Mouse (Mus musculus) heart, adult 2 months (tissue): ENCODE measurements at regions not wholly inside any gene's neighbourhood (a gene's known extent, or its start where the extent isn't known, plus 50 kb on each side); places are given as distances from the start of the nearest gene placed in this dataset.

Source experiments
- DNase-seq, 2 experiments: peaks; one replicate each; pipeline ENCODE4 v3.0.0; 2021
- H3K27ac ChIP-seq: fragments of 200-600 bp; 2 replicates; pipeline ENCODE4 v1.8.1; 2022
- H3K27me3 ChIP-seq: fragments of 200-500 bp; 2 replicates; pipeline ENCODE4 v1.6.1; 2012; ENCODE audit warnings: mild to moderate bottlenecking, low read length, inconsistent platforms, mixed read lengths; ENCODE audit not compliant: control insufficient read depth, insufficient read depth
- H3K36me3 ChIP-seq: fragments of 200-500 bp; 2 replicates; pipeline ENCODE4 v1.6.1; 2012; ENCODE audit warnings: low read length, inconsistent platforms; ENCODE audit not compliant: control insufficient read depth, insufficient read depth
- H3K4me1 ChIP-seq: fragments of 200-500 bp; 2 replicates; pipeline ENCODE4 v1.6.1; 2011; ENCODE audit warnings: low read length; ENCODE audit not compliant: control insufficient read depth, insufficient read depth
- H3K4me3 ChIP-seq: fragments of 200-600 bp; 2 replicates; pipeline ENCODE4 v1.8.1; 2022
- H3K79me2 ChIP-seq: fragments of 200-500 bp; replicated peaks from 2 replicates; pipeline ENCODE4 v1.6.1; 2012; ENCODE audit warnings: mild to moderate bottlenecking, inconsistent platforms, low read length, moderate library complexity, mixed read lengths; ENCODE audit not compliant: control insufficient read depth, insufficient read depth
- H3K9ac ChIP-seq: fragments of 200-500 bp; 2 replicates; pipeline ENCODE4 v1.6.1; 2012; ENCODE audit warnings: low read depth, mild to moderate bottlenecking, control low read depth, inconsistent platforms, low read length, mixed read lengths
- CTCF ChIP-seq: fragments of 200-600 bp; IDR thresholded peaks from 2 replicates; pipeline ENCODE4 v1.8.1; 2022; ENCODE audit warnings: antibody characterized with exemption, mild to moderate bottlenecking, moderate library complexity
- EP300 ChIP-seq: fragments of 200-500 bp; IDR thresholded peaks from 2 replicates; pipeline ENCODE4 v1.6.1; 2011; ENCODE audit warnings: low read depth, low read length, control low read depth; ENCODE audit not compliant: insufficient read depth
- POLR2A ChIP-seq: fragments of 200-500 bp; IDR thresholded peaks from 2 replicates; pipeline ENCODE4 v1.6.1; 2011; ENCODE audit warnings: mild to moderate bottlenecking, low read depth, low read length, control low read depth; ENCODE audit not compliant: insufficient read depth
- WGBS: fragments of 180-500 bp; shearing (Covaris S2); methylation state at CpG from one replicate; pipeline ENCODE4 v1.1.7; 2018; 5-methylcytosine and 5-hydroxymethylcytosine counted together
- intact Hi-C: fragments of 180-260 bp; cut with DNase I; formaldehyde crosslinking; loops from one replicate; pipeline ENCODE4 v1.15.1; 2025

GRCm38 (mm10) chr7:95082248-95082647 lies 1088.8 kb upstream of the Tenm4 start:
- no peak for TF ChIP-seq CTCF
- TF ChIP-seq EP300: no peak
- TF ChIP-seq POLR2A: no peak
- DNase-seq: peak; percentile 29 to 69

GRCm38 (mm10) chr7:95084328-95084727 lies 1086.7 kb upstream of the Tenm4 start:
- Histone ChIP-seq H3K27me3 (no peaks in the 10 kb centered on the region), H3K4me1 (no peaks in the 10 kb centered on the region), H3K4me3 (no peak overlapping the region), H3K36me3 (no peaks in the 10 kb centered on the region), H3K27ac (no peak overlapping the region), H3K9ac (no peak overlapping the region), H3K79me2 (no peaks in the 10 kb centered on the region)
- intact Hi-C loops: no loop called here
- 79% methylated on average over 2 of the region's 2 CpGs for WGBS
- no peak for DNase-seq
- no peak for TF ChIP-seq CTCF
- TF ChIP-seq POLR2A: no peak
- no peak for TF ChIP-seq EP300

More at GRCm38 (mm10) chr7:95082248-95082647, 1088.8 kb upstream of the Tenm4 start:
- no peaks in the 10 kb centered on the region for H3K79me2 ChIP-seq
- H3K4me1 ChIP-seq: no peaks in the 10 kb centered on the region
- H3K36me3 ChIP-seq: no peaks in the 10 kb centered on the region
- no peak overlapping the region for H3K4me3 ChIP-seq
- no peak overlapping the region for H3K9ac ChIP-seq
- H3K27me3 ChIP-seq: no peaks in the 10 kb centered on the region
- intact Hi-C loops: no loop called here
- H3K27ac ChIP-seq: no peak overlapping the region

- Histone ChIP-seq H3K27me3 (no peaks in the 10 kb centered on the region), H3K79me2 (no peaks in the 10 kb centered on the region), H3K4me3 (no peak overlapping the region), H3K9ac (no peak overlapping the region), H3K27ac (no peak overlapping the region), H3K36me3 (no peaks in the 10 kb centered on the region), H3K4me1 (no peaks in the 10 kb centered on the region)
- TF ChIP-seq EP300 (no peak), CTCF (peak; percentile 69), POLR2A (no peak)
- intact Hi-C loops: no loop called here
- DNase-seq: no peak
These were observed 1079.7 kb upstream of the Tenm4 start for GRCm38 (mm10) chr7:95091360-95091759.

- no peak overlapping the region for H3K9ac ChIP-seq
- intact Hi-C loops: no loop called here
- TF ChIP-seq EP300 (no peak), POLR2A (no peak), CTCF (no peak)
- H3K4me1 ChIP-seq: no peaks in the 10 kb centered on the region
- no peak for DNase-seq
- no peak overlapping the region for H3K27ac ChIP-seq
- 65% methylated on average over 4 of the region's 4 CpGs for WGBS
- no peak overlapping the region for H3K4me3 ChIP-seq
- H3K79me2 ChIP-seq: no peaks in the 10 kb centered on the region
- H3K27me3 ChIP-seq: no peaks in the 10 kb centered on the region
- H3K36me3 ChIP-seq: no peaks in the 10 kb centered on the region
These were observed 1042.0 kb upstream of the Tenm4 start for GRCm38 (mm10) chr7:95129020-95129419.

GRCm38 (mm10) chr7:95133038-95133437 lies 1038.0 kb upstream of the Tenm4 start:
- intact Hi-C loops: no loop called here
- DNase-seq: no peak
- Histone ChIP-seq H3K9ac (no peak overlapping the region), H3K79me2 (no peaks in the 10 kb centered on the region), H3K4me3 (no peak overlapping the region), H3K27me3 (no peaks in the 10 kb centered on the region), H3K27ac (no peak overlapping the region), H3K4me1 (no peaks in the 10 kb centered on the region), H3K36me3 (no peaks in the 10 kb centered on the region)
- TF ChIP-seq POLR2A (no peak), EP300 (no peak), CTCF (no peak)
- WGBS: 51% methylated on average over 1 of the region's 1 CpGs

GRCm38 (mm10) chr7:95134062-95134625 lies 1036.9 kb upstream of the Tenm4 start:
- Histone ChIP-seq H3K79me2 (no peaks in the 10 kb centered on the region), H3K4me1 (no peaks in the 10 kb centered on the region), H3K9ac (no peak overlapping the region), H3K4me3 (no peak overlapping the region), H3K27ac (no peak overlapping the region), H3K36me3 (no peaks in the 10 kb centered on the region), H3K27me3 (no peaks in the 10 kb centered on the region)
- 43% methylated on average over 5 of the region's 5 CpGs for WGBS
- intact Hi-C loops: no loop called here
- TF ChIP-seq CTCF (no peak), POLR2A (no peak)
- DNase-seq: no peak
